Mouse (Mus musculus) C2C12 (cell line): ENCODE measurements around the gene Slc44a1.

Experiments
- CEBPB ChIP-seq: IDR thresholded peaks from one replicate; pipeline ENCODE4 v1.6.1; 2011; ENCODE audit warnings: low read depth, mild to moderate bottlenecking, control low read depth, moderate library complexity
- CTCF ChIP-seq: IDR thresholded peaks from one replicate; pipeline ENCODE4 v1.5.1; 2011; ENCODE audit not compliant: control insufficient read depth, insufficient read depth, insufficient read length
- FOSL1 ChIP-seq: IDR thresholded peaks from one replicate; pipeline ENCODE4 v1.8.0; 2011; ENCODE audit warnings: mild to moderate bottlenecking, low read length; ENCODE audit not compliant: poor library complexity, insufficient read depth, severe bottlenecking
- MAX ChIP-seq: IDR thresholded peaks from one replicate; pipeline ENCODE4 v1.6.1; 2011; ENCODE audit warnings: mild to moderate bottlenecking, control low read depth
- MYOD1 ChIP-seq: IDR thresholded peaks from one replicate; pipeline ENCODE4 v1.6.1; 2011; ENCODE audit warnings: low read depth; ENCODE audit not compliant: control insufficient read depth, insufficient read length
- MYOG ChIP-seq: IDR thresholded peaks from one replicate; pipeline ENCODE4 v1.6.1; 2011; ENCODE audit not compliant: control insufficient read depth, insufficient read length; ENCODE audit errors: extremely low read depth
- USF1 ChIP-seq: IDR thresholded peaks from one replicate; pipeline ENCODE4 v1.6.1; 2011; ENCODE audit warnings: low read depth, mild to moderate bottlenecking, control low read depth, moderate library complexity

GRCm38 (mm10) chr4:53395002-53395401 is 45.2 kb upstream of the Slc44a1 start:
- TF ChIP-seq CTCF (no peak), USF1 (no peak), CEBPB (no peak), MAX (no peak), MYOD1 (no peak), MYOG (no peak), FOSL1 (no peak)
